In genomic region chr7:83203311-83204012, GRCm38 (mm10) we compare ENCODE assay signal across 11 mouse cellular contexts.
DNase-seq lines count a peak whose midpoint lies in the region; ATAC-seq lines count a peak whose summit lies in the region.
"Had no signal": no experiment of that assay in that cellular context is flagged by ENCODE, and none has a peak within 500 bp of the region (broad histone marks: within the 10 kb centered on the region; RNA-seq: fewer than 3 reads in every experiment).

No protein-coding gene starts in this region.

- H3K27ac ChIP-seq in neural tube, embryonic 11.5 days (ENCODE audit: low read depth, low read length): 0 out of 2 replicates have a peak overlapping the region, but pooled peaks have one; percentile 4
- peak overlapping the region; percentile 91 for H3K27ac ChIP-seq in forebrain, embryonic 12.5 days
- H3K27ac ChIP-seq in hindbrain, embryonic 16.5 days (ENCODE audit: low read depth, low read length): peak overlapping the region; percentile 90
- peak overlapping the region; percentile 88 for H3K27ac ChIP-seq in neural tube, embryonic 15.5 days (replicated peaks)

- peaks cover 32% of the 10 kb centered on the region for H3K4me1 ChIP-seq in neural tube, embryonic 11.5 days (ENCODE audit: control insufficient read depth, insufficient read depth, low read length)
- peaks cover 50% of the 10 kb centered on the region for H3K4me1 ChIP-seq in forebrain, embryonic 12.5 days
- H3K4me1 ChIP-seq in hindbrain, embryonic 16.5 days (ENCODE audit: control insufficient read depth, insufficient read depth, low read depth, low read length): peaks cover 44% of the 10 kb centered on the region
- H3K4me1 ChIP-seq in neural tube, embryonic 15.5 days: peaks cover 49% of the 10 kb centered on the region

- no peak overlapping the region for H3K4me2 ChIP-seq in neural tube, embryonic 11.5 days (ENCODE audit: low read depth)
- H3K4me2 ChIP-seq in forebrain, embryonic 12.5 days: no peak overlapping the region
- no peak overlapping the region; the same call in 1 of the 2 replicates for H3K4me2 ChIP-seq in hindbrain, embryonic 16.5 days (ENCODE audit: low read length)
- no peak overlapping the region for H3K4me2 ChIP-seq in neural tube, embryonic 15.5 days
- H3K4me2 ChIP-seq: heart, embryonic 12.5 days had no signal

- no peak for DNase-seq in neural tube, embryonic 11.5 days (ENCODE audit: low spot score)
- DNase-seq in neural tube, embryonic 10.5 days (ENCODE audit: extremely low spot score, low spot score): no peak
- no peak for DNase-seq in adrenal gland, postnatal 25 days
- DNase-seq in heart, postnatal 4 days: no peak
- no peak for DNase-seq in layer of hippocampus, adult 9-11 months
- DNase-seq: kidney, postnatal 25 days; liver, postnatal 0 days had no signal

- 72% methylated on average over 10 of the region's 10 CpGs for WGBS in neural tube, embryonic 11.5 days
- 70% methylated on average over 10 of the region's 10 CpGs for WGBS in forebrain, embryonic 12.5 days
- 47% methylated on average over 10 of the region's 10 CpGs for WGBS in hindbrain, embryonic 16.5 days
- 40% methylated on average over 10 of the region's 10 CpGs for WGBS in neural tube, embryonic 15.5 days

- H3K4me3 ChIP-seq in neural tube, embryonic 11.5 days (ENCODE audit: low read depth, low read length): no peak overlapping the region
- no peak overlapping the region for H3K4me3 ChIP-seq in forebrain, embryonic 12.5 days (replicated peaks)
- no peak overlapping the region for H3K4me3 ChIP-seq in hindbrain, embryonic 16.5 days (ENCODE audit: low read length)
- no peak overlapping the region for H3K4me3 ChIP-seq in neural tube, embryonic 15.5 days (replicated peaks)
- H3K4me3 ChIP-seq: heart, embryonic 12.5 days had no signal

- ATAC-seq in neural tube, embryonic 11.5 days (ENCODE audit: insufficient read depth, low FRiP score, low TSS enrichment): no peak; the same call in 1 of the 2 replicates
- peak; percentile 42; the same call in 1 of the 2 replicates for ATAC-seq in forebrain, embryonic 12.5 days (ENCODE audit: low FRiP score)
- peak; percentile 12; the same call in 1 of the 2 replicates for ATAC-seq in hindbrain, embryonic 16.5 days
- ATAC-seq in neural tube, embryonic 15.5 days (ENCODE audit: low FRiP score): no peak
- ATAC-seq: liver, postnatal 0 days had no signal

- no peak overlapping the region for H3K9ac ChIP-seq in neural tube, embryonic 11.5 days (ENCODE audit: low read length)
- no peak overlapping the region for H3K9ac ChIP-seq in forebrain, embryonic 12.5 days
- H3K9ac ChIP-seq in hindbrain, embryonic 16.5 days (ENCODE audit: low read depth, low read length): no peak overlapping the region
- H3K9ac ChIP-seq in neural tube, embryonic 15.5 days (replicated peaks): no peak overlapping the region
- H3K9ac ChIP-seq: heart, embryonic 12.5 days; liver, postnatal 0 days had no signal

- H3K27me3 ChIP-seq in neural tube, embryonic 11.5 days (ENCODE audit: control insufficient read depth, insufficient read depth, low read length): no peaks in the 10 kb centered on the region
- peaks cover 3% of the 10 kb centered on the region; the same call in 1 of the 2 replicates for H3K27me3 ChIP-seq in forebrain, embryonic 12.5 days
- no peaks in the 10 kb centered on the region for H3K27me3 ChIP-seq in hindbrain, embryonic 16.5 days (replicated peaks; ENCODE audit: control insufficient read depth, insufficient read depth, low read length)
- no peaks in the 10 kb centered on the region for H3K27me3 ChIP-seq in neural tube, embryonic 15.5 days (replicated peaks)

- no peaks in the 10 kb centered on the region for H3K9me3 ChIP-seq in neural tube, embryonic 11.5 days (ENCODE audit: control insufficient read depth, low read length)
- no peaks in the 10 kb centered on the region for H3K9me3 ChIP-seq in forebrain, embryonic 12.5 days
- H3K9me3 ChIP-seq in hindbrain, embryonic 16.5 days (ENCODE audit: control insufficient read depth, low read length): no peaks in the 10 kb centered on the region
- H3K9me3 ChIP-seq in neural tube, embryonic 15.5 days (replicated peaks): no peaks in the 10 kb centered on the region
- H3K9me3 ChIP-seq: heart, embryonic 12.5 days had no signal

- no peaks in the 10 kb centered on the region for H3K36me3 ChIP-seq in neural tube, embryonic 11.5 days (ENCODE audit: control insufficient read depth, insufficient read depth, low read length)
- no peaks in the 10 kb centered on the region for H3K36me3 ChIP-seq in forebrain, embryonic 12.5 days (replicated peaks)
- no peaks in the 10 kb centered on the region for H3K36me3 ChIP-seq in hindbrain, embryonic 16.5 days (ENCODE audit: control insufficient read depth, insufficient read depth, low read length)
- no peaks in the 10 kb centered on the region for H3K36me3 ChIP-seq in neural tube, embryonic 15.5 days
- H3K36me3 ChIP-seq: heart, embryonic 12.5 days had no signal

Comparison
In these comparisons a context has a peak if more than half of its experiments do, and no peak if none do; other contexts are left out.
1. ATAC-seq: peak in forebrain, embryonic 12.5 days (single experiment) and hindbrain, embryonic 16.5 days (single experiment); none in neural tube, embryonic 11.5 days (single experiment) and neural tube, embryonic 15.5 days (single experiment).
2. H3K27ac ChIP-seq: peak in every context shown above with its lines; median percentile 91 in forebrain, embryonic 12.5 days; 90 in hindbrain, embryonic 16.5 days; 88 in neural tube, embryonic 15.5 days; 4 in neural tube, embryonic 11.5 days.